ENCODE assay signal across 8 mouse cellular contexts in the genomic region with DNA sequence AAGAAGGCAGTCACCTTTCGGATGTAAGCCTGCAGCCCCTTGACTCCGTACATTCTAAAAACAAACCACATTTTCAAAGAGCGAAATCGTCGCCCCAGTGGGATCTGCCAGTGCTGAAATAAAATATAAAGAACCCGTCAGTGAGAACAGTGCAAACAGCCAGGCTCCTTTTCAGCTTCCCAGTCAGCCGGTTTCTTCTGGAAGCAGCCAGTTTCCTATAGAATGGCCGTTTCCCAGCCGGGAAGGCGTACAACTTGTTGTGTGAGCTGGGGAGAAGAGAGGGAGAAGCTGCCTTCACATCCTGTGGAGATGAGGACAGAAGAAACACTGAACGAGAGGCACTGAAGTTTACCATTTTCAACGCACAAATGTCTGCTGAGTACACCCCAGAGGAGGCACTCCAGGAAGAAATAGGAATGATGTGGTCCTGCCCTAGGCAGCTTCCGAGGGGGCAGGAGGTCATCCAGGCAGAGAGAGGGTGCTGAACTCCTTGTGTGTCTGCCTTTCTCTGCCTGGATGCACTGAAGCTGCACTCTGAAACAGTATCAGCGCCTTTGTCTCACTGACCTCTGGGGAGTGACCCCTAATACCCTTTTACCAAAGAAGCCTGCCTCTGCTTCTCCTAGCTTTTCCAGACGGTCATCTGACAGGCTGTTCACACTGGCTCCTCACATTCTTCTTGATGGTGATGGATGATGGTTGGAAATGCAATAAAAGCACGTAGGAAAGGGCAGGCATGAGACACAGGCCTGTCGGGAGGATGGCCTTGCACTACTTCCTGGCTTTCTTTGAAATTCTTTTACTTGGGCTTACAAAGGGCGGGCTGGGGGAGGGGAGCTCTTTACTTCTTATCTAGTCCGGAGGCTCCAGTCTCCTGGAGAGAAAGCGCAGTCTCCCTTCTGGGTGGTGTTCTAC. TPM values are rescaled to one million over a fixed set of nuclear protein-coding genes. Genes with fewer than 3 reads are reported as not detected.
A peak's percentile ranks its signal among the peaks of the same experiment; 100 is the strongest.
DNase-seq lines count a peak whose midpoint lies in the region; ATAC-seq lines count a peak whose summit lies in the region.

No protein-coding gene starts in this region.

- H3K9me3 ChIP-seq in heart, embryonic 11.5 days (replicated peaks; ENCODE audit: control insufficient read depth, low read length) = no peaks in the 10 kb centered on the region
- no peaks in the 10 kb centered on the region for H3K9me3 ChIP-seq in hindbrain, embryonic 14.5 days (ENCODE audit: control insufficient read depth, low read length)
- H3K9me3 ChIP-seq in midbrain, embryonic 13.5 days = no peaks in the 10 kb centered on the region

- H3K27me3 ChIP-seq in heart, embryonic 11.5 days (ENCODE audit: control insufficient read depth, insufficient read depth, low read length) = no peaks in the 10 kb centered on the region
- no peaks in the 10 kb centered on the region for H3K27me3 ChIP-seq in hindbrain, embryonic 14.5 days (ENCODE audit: control insufficient read depth, insufficient read depth, low read length)
- no peaks in the 10 kb centered on the region for H3K27me3 ChIP-seq in midbrain, embryonic 13.5 days

- peak overlapping the region; percentile 99 for H3K27ac ChIP-seq in heart, embryonic 11.5 days (ENCODE audit: low read depth, low read length)
- peak overlapping the region; percentile 49 for H3K27ac ChIP-seq in hindbrain, embryonic 14.5 days
- peak overlapping the region; percentile 73 for H3K27ac ChIP-seq in midbrain, embryonic 13.5 days

- H3K4me3 ChIP-seq in heart, embryonic 11.5 days (ENCODE audit: low read depth, low read length) = 0 out of 2 replicates have a peak overlapping the region, but pooled peaks have one; percentile 16
- H3K4me3 ChIP-seq in hindbrain, embryonic 14.5 days (replicated peaks; ENCODE audit: low read length) = no peak overlapping the region
- no peak overlapping the region for H3K4me3 ChIP-seq in midbrain, embryonic 13.5 days (replicated peaks)

- no peaks in the 10 kb centered on the region for H3K36me3 ChIP-seq in heart, embryonic 11.5 days (ENCODE audit: control insufficient read depth, insufficient read depth, low read length)
- no peaks in the 10 kb centered on the region for H3K36me3 ChIP-seq in hindbrain, embryonic 14.5 days (replicated peaks; ENCODE audit: control insufficient read depth, insufficient read depth)
- H3K36me3 ChIP-seq in midbrain, embryonic 13.5 days = no peaks in the 10 kb centered on the region

- peaks cover 52% of the 10 kb centered on the region for H3K4me1 ChIP-seq in heart, embryonic 11.5 days (ENCODE audit: control insufficient read depth, insufficient read depth, low read length)
- peaks cover 37% of the 10 kb centered on the region for H3K4me1 ChIP-seq in hindbrain, embryonic 14.5 days (replicated peaks; ENCODE audit: control insufficient read depth, insufficient read depth, low read length)
- peaks cover 50% of the 10 kb centered on the region for H3K4me1 ChIP-seq in midbrain, embryonic 13.5 days (replicated peaks)

- peak overlapping the region; percentile 51 for H3K4me2 ChIP-seq in heart, embryonic 11.5 days
- H3K4me2 ChIP-seq in hindbrain, embryonic 14.5 days (replicated peaks) = peak overlapping the region; percentile 33
- peak overlapping the region; percentile 25 for H3K4me2 ChIP-seq in midbrain, embryonic 13.5 days (replicated peaks)

- 6% methylated on average over 20 of the region's 20 CpGs for WGBS in heart, embryonic 11.5 days (ENCODE audit: insufficient replicate concordance)
- 8% methylated on average over 20 of the region's 20 CpGs for WGBS in hindbrain, embryonic 14.5 days
- WGBS in midbrain, embryonic 13.5 days = 6% methylated on average over 20 of the region's 20 CpGs

- ATAC-seq in heart, embryonic 11.5 days (replicated peaks; ENCODE audit: insufficient number of reproducible peaks, low FRiP score, low TSS enrichment) = peak; percentile 74
- peak; percentile 13; the same call in 1 of the 2 replicates for ATAC-seq in hindbrain, embryonic 14.5 days (ENCODE audit: low FRiP score)
- 0 out of 2 replicates have a peak, but pooled peaks have one; percentile 5 for ATAC-seq in midbrain, embryonic 13.5 days
- ATAC-seq in inflammation-experienced regulatory T-cells, adult 6 months = no peak

- H3K9ac ChIP-seq in heart, embryonic 11.5 days (ENCODE audit: low read depth, low read length) = peak overlapping the region; percentile 73
- H3K9ac ChIP-seq in hindbrain, embryonic 14.5 days = peak overlapping the region; percentile 48
- peak overlapping the region; percentile 23; the same call in 1 of the 2 replicates for H3K9ac ChIP-seq in midbrain, embryonic 13.5 days (replicated peaks)

- DNase-seq in heart, adult 18-20 months = no peak
- DNase-seq in embryo, embryonic 10 days (ENCODE audit: low spot score) = peak; percentile 94
- peak; percentile 60 for DNase-seq in hindbrain, embryonic 14.5 days (ENCODE audit: low spot score)
- DNase-seq in layer of hippocampus, adult 11-12 months (ENCODE audit: low spot score) = no peak
- no peak for DNase-seq in spleen, postnatal 36 days (ENCODE audit: low spot score in 2 of 2)

RNA-seq across cellular contexts. Expression of a gene that starts 13.7 kb away (rescaled TPM):
- 73.1 and 86.9 TPM in 2 replicates for polyA plus RNA-seq in heart, embryonic 11.5 days (2014; fragmentation: Nextera tagmentation; extraction: Ambion mirVana)
- total RNA-seq in heart, adult 18-20 months (2021) = under 1 TPM; 0.44 to 0.62 TPM
- 13.3 and 14.8 TPM in 2 replicates for polyA plus RNA-seq in hindbrain, embryonic 14.5 days (2014; fragmentation: Nextera tagmentation; extraction: Ambion mirVana)
- 23.6 and 26.2 TPM in 2 replicates for polyA plus RNA-seq in midbrain, embryonic 13.5 days (2015; fragmentation: Nextera tagmentation; extraction: Ambion mirVana)
- 10 to 100 TPM in 2 of 3 experiments, 1 to 10 TPM in 1; 8.4 to 75.9 (median 10.4) TPM for polyA plus RNA-seq in inflammation-experienced regulatory T-cells, adult 6 months (2017; shearing (Covaris generic))

Comparison
In these comparisons a context has a peak if more than half of its experiments do, and no peak if none do; other contexts are left out.
1. H3K27ac ChIP-seq: peak in every context shown above with its lines; median percentile 99 in heart, embryonic 11.5 days; 73 in midbrain, embryonic 13.5 days; 49 in hindbrain, embryonic 14.5 days.
2. H3K9ac ChIP-seq: peak in every context shown above with its lines; median percentile 73 in heart, embryonic 11.5 days; 48 in hindbrain, embryonic 14.5 days; 23 in midbrain, embryonic 13.5 days.
3. DNase-seq: peak in embryo, embryonic 10 days (single experiment) and hindbrain, embryonic 14.5 days (single experiment); none in heart, adult 18-20 months (0 of 2), layer of hippocampus, adult 11-12 months (single experiment) and spleen, postnatal 36 days (0 of 2).
4. Peak in every context shown above with its lines, with median percentiles within 50 percentile points of each other: H3K4me2 ChIP-seq.